Mouse (Mus musculus): ENCODE results near the gene Zfp128.

- TF ChIP-seq CTCF (IDR thresholded peaks at IDR 0.05; ENCODE audit: extremely low read depth, insufficient read depth, insufficient read length, insufficient replicate concordance) (no peak), POLR2A (IDR thresholded peaks at IDR 0.05; ENCODE audit: low read depth, low read length) (no peak)
Measured at GRCm38 (mm10) chr7:12901517-12901916, 20.5 kb downstream of the Zfp128 start.

Measured in spleen, adult 2 months (tissue).